Mouse (Mus musculus) midbrain, embryonic 16.5 days (tissue): ENCODE data around the gene Prl2c3. TPM values are rescaled to one million over a fixed set of nuclear protein-coding genes. Genes with fewer than 3 reads are reported as not detected.
"Not testable (repeated sequence)": the region's sequence is repeated elsewhere in the genome, so short reads cannot be mapped to it uniquely, and the experiment has no call there.

ENCODE experiments used
- ATAC-seq: fragments of 200-750 bp; cut with Nextera tagmentation; 2 replicates; pipeline ENCODE4 v1.8.0; 2017; ENCODE audit warnings: moderate TSS enrichment
- H3K27ac ChIP-seq: fragments of 300-500 bp; sonication (generic); 2 replicates; pipeline ENCODE4 v1.5.1; 2014; ENCODE audit warnings: mild to moderate bottlenecking, low read length, mixed read lengths
- H3K27me3 ChIP-seq: fragments of 300-500 bp; sonication (generic); 2 replicates; pipeline ENCODE4 v1.6.1; 2014; ENCODE audit warnings: low read depth, low read length, mixed read lengths; ENCODE audit not compliant: control insufficient read depth, insufficient read depth
- H3K36me3 ChIP-seq: fragments of 300-500 bp; sonication (generic); 2 replicates; pipeline ENCODE4 v1.6.1; 2014; ENCODE audit warnings: mild to moderate bottlenecking, low read length, moderate library complexity, mixed read lengths; ENCODE audit not compliant: control insufficient read depth, insufficient read depth
- H3K4me1 ChIP-seq: fragments of 300-500 bp; sonication (generic); 2 replicates; pipeline ENCODE4 v1.6.1; 2014; ENCODE audit warnings: mild to moderate bottlenecking, low read length, mixed read lengths; ENCODE audit not compliant: control insufficient read depth, insufficient read depth
- H3K4me2 ChIP-seq: fragments of 300-500 bp; sonication (generic); 2 replicates; pipeline ENCODE4 v1.6.1; 2014; ENCODE audit warnings: mild to moderate bottlenecking, low read length, mixed read lengths
- H3K4me3 ChIP-seq: fragments of 300-500 bp; sonication (generic); 2 replicates; pipeline ENCODE4 v1.5.1; 2014; ENCODE audit warnings: low read depth, mild to moderate bottlenecking, low read length, moderate library complexity, mixed read lengths
- H3K9ac ChIP-seq: fragments of 300-500 bp; sonication (generic); 2 replicates; pipeline ENCODE4 v1.6.1; 2014; ENCODE audit warnings: low read depth, low read length, mixed read lengths
- H3K9me3 ChIP-seq: fragments of 300-500 bp; sonication (generic); replicated peaks from 2 replicates; pipeline ENCODE4 v1.6.1; 2014; ENCODE audit warnings: mild to moderate bottlenecking, low read length, mixed read lengths; ENCODE audit not compliant: control insufficient read depth, poor library complexity, severe bottlenecking
- WGBS: fragments of 180-500 bp; shearing (Covaris S2); extraction: QIAGEN DNeasy Blood & Tissue Kit; methylation state at CpG from one replicate; pipeline ENCODE4 v1.1.7; 2014; 5-methylcytosine and 5-hydroxymethylcytosine counted together
- polyA plus RNA-seq: library from polyadenylated mRNA; unstranded; fragments of >200 nt; fragmentation: Nextera tagmentation; extraction: Ambion mirVana; gene quantifications from 2 replicates; pipeline ENCODE4 v1.2.1, GENCODE M21; 2015

Prl2c3 gene
- polyA plus RNA-seq, 1 experiment from 2014 or later: not detected

GRCm38 (mm10) chr13:12808793-12809512 is 9.1 kb upstream of the Prl2c3 start:
- peaks cover 17% of the 10 kb centered on the region for H3K9me3 ChIP-seq
- not testable (repeated sequence) for H3K9ac ChIP-seq, ATAC-seq, H3K4me1 ChIP-seq, H3K27ac ChIP-seq, H3K4me2 ChIP-seq, H3K4me3 ChIP-seq, H3K27me3 ChIP-seq, H3K36me3 ChIP-seq
- WGBS: 62% methylated on average over 3 of the region's 3 CpGs

DNA sequence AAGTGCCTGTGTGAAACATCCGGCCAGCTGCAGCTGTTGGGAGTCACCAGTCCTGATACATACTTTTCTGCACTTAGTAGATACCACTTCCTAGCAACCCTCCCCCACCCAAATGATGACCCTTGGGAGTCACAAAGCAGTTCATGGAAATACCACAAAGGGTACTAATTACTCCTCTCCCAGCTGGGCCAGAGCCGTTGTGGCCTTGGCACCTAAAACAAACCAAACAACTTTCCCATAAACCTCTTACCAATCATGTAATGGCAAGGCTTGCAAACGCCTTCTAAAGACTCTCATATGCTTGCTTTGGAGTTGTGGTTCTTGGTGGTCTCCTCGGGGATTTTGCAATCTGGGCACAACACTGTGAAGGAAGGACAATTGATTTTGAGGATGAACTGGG is 6.6 kb upstream of the Prl2c3 start:
- H3K4me3 ChIP-seq, H3K27ac ChIP-seq, ATAC-seq, H3K36me3 ChIP-seq, H3K4me2 ChIP-seq, H3K9me3 ChIP-seq, H3K4me1 ChIP-seq, H3K27me3 ChIP-seq, H3K9ac ChIP-seq: not testable (repeated sequence)
- WGBS: 56% methylated on average over 3 of the region's 4 CpGs

GRCm38 (mm10) chr13:12769442-12770091 is 30.3 kb downstream of the Prl2c3 start:
- 76% methylated on average over 6 of the region's 6 CpGs for WGBS
- not testable (repeated sequence) for H3K9ac ChIP-seq, H3K9me3 ChIP-seq, H3K4me3 ChIP-seq, H3K36me3 ChIP-seq, H3K27ac ChIP-seq, H3K4me2 ChIP-seq, H3K4me1 ChIP-seq, H3K27me3 ChIP-seq, ATAC-seq

Other genes starting within 250 kb of the Prl2c3 start
- gene Ero1lb, start 234.2 kb downstream of the Prl2c3 start, polyA plus RNA-seq: 17.1 and 19.2 TPM in 2 replicates
- gene Prl2c2, start 205.3 kb upstream of the Prl2c3 start, polyA plus RNA-seq: not detected in 2 replicates